Mouse (Mus musculus): ENCODE data around the gene Chmp6.

- no peak for TF ChIP-seq CTCF (IDR thresholded peaks at IDR 0.05; ENCODE audit: borderline replicate concordance, insufficient read depth, low read depth, low read length)
- TF ChIP-seq POLR2A (IDR thresholded peaks at IDR 0.05; ENCODE audit: borderline replicate concordance, insufficient read depth, low read length): no peak
Measured at GRCm38 (mm10) chr11:119919432-119919831, 6.2 kb downstream of the Chmp6 start.
